Mouse (Mus musculus) forebrain, embryonic 16.5 days (tissue): ENCODE data around the gene Atn1. TPM values are rescaled to one million over a fixed set of nuclear protein-coding genes. Genes with fewer than 3 reads are reported as not detected.

Source experiments
- ATAC-seq: fragments of 200-750 bp; cut with Nextera tagmentation; 2 replicates; pipeline ENCODE4 v1.8.0; 2017; ENCODE audit warnings: mild to moderate bottlenecking, moderate library complexity
- H3K27ac ChIP-seq: fragments of 300-500 bp; sonication (generic); 2 replicates; pipeline ENCODE4 v1.5.1; 2014; ENCODE audit warnings: low read length, control low read depth
- H3K27me3 ChIP-seq: fragments of 300-500 bp; sonication (generic); replicated peaks from 2 replicates; pipeline ENCODE4 v1.6.1; 2014; ENCODE audit warnings: low read length; ENCODE audit not compliant: control insufficient read depth, insufficient read depth
- H3K36me3 ChIP-seq: fragments of 300-500 bp; sonication (generic); 2 replicates; pipeline ENCODE4 v1.6.1; 2014; ENCODE audit not compliant: control insufficient read depth, insufficient read depth
- H3K4me1 ChIP-seq: fragments of 300-500 bp; sonication (generic); replicated peaks from 2 replicates; pipeline ENCODE4 v1.6.1; 2014; ENCODE audit warnings: low read length; ENCODE audit not compliant: control insufficient read depth, insufficient read depth
- H3K4me2 ChIP-seq: fragments of 300-500 bp; sonication (generic); 2 replicates; pipeline ENCODE4 v1.6.1; 2014; ENCODE audit warnings: mild to moderate bottlenecking, low read length, control low read depth
- H3K4me3 ChIP-seq: fragments of 300-500 bp; sonication (generic); replicated peaks from 2 replicates; pipeline ENCODE4 v1.5.1; 2014; ENCODE audit warnings: mild to moderate bottlenecking, low read length, control low read depth
- H3K9ac ChIP-seq: fragments of 300-500 bp; sonication (generic); replicated peaks from 2 replicates; pipeline ENCODE4 v1.6.1; 2014; ENCODE audit warnings: low read depth, low read length, control low read depth
- H3K9me3 ChIP-seq: fragments of 300-500 bp; sonication (generic); 2 replicates; pipeline ENCODE4 v1.6.1; 2016; ENCODE audit warnings: low read length; ENCODE audit not compliant: control insufficient read depth
- WGBS: fragments of 180-500 bp; shearing (Covaris S2); extraction: QIAGEN DNeasy Blood & Tissue Kit; methylation state at CpG from one replicate; pipeline ENCODE4 v1.1.7; 2014; 5-methylcytosine and 5-hydroxymethylcytosine counted together
- polyA plus RNA-seq: library from polyadenylated mRNA; unstranded; fragments of >200 nt; fragmentation: Nextera tagmentation; extraction: Ambion mirVana; gene quantifications from 2 replicates; pipeline ENCODE4 v1.2.1, GENCODE M21; 2015

Atn1 gene
- polyA plus RNA-seq, 1 experiment from 2014 or later: 27.0 TPM

DNA sequence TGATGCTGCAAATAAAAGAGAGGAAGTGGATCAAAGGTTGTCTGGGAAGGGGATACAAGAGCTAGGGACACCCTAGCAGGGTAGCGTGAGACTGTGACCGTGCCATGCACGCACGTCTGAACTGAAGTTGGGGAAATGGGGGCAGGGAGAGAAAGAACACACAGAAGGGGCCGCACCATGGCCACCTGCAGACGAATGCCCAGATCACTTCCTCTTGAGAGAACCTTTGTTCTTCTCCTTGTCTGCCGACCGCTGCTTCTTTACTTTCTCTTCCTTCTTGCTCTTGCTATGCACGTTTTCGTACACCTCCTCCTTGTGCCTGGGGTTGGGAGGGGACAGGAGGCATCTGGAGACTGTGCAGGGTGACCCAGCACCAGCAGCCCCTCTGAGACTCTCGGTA is 35.4 kb downstream of the Atn1 start:
- Histone ChIP-seq H3K4me2 (no peak overlapping the region), H3K4me1 (no peaks in the 10 kb centered on the region), H3K27me3 (no peaks in the 10 kb centered on the region), H3K9me3 (no peaks in the 10 kb centered on the region), H3K36me3 (peaks cover 11% of the 10 kb centered on the region), H3K27ac (no peak overlapping the region), H3K4me3 (no peak overlapping the region), H3K9ac (no peak overlapping the region)
- 61% methylated on average over 11 of the region's 11 CpGs for WGBS
- ATAC-seq: no peak

DNA sequence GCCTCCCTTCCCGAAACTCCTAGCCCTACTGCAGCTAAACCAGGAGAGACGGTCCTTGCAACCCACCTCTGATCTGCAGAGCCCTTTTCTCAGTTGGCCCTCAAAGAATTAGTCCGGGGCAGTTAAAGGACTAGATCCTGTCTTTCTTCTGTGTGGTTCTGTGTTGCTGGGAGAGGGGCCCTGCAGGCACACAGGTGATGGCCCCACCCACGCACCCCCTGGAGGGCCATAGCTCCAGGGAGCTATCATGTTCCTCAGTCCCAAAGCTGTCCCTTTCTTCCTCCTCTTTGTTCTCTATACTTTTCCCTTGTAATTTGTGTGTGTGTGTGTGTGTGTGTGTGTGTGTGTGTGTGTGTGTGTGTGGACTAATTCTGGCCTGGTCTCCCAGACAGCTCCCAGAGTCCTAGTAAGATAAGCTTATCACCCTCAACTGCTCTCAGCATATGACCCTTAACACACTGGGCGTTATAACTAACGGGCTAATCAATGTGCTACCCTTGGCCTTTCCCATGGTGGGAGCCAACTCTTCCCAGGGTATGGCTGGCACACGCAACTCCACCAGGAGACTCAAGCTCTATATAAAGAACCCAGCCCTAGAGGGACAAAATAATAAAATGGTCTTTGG is 36.9 kb downstream of the Atn1 start:
- WGBS: 72% methylated on average over 7 of the region's 7 CpGs

DNA sequence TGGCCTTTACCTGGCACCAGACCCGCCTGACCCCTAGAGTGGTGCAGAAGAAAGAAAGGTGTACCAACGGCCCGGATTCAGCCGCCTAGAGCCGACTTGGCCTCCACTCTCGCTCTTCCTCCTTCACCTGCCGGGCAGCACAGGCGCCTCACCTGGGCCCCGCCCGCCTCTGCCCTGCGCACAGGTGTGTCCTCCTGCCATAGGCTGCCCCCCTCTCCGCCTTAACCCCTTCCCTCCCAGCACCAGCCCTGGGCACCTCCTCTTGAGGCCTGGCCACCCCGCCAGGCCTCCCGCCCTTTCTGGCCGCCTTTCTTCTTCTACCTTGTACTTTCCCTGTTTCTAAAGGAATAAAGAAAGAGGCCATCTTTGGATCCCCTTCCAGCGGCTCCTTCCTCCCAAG is 37.6 kb downstream of the Atn1 start:
- no peak overlapping the region for H3K4me3 ChIP-seq
- H3K4me2 ChIP-seq: no peak overlapping the region
- no peak overlapping the region for H3K27ac ChIP-seq
- H3K9me3 ChIP-seq: no peaks in the 10 kb centered on the region
- H3K27me3 ChIP-seq: no peaks in the 10 kb centered on the region
- no peak for ATAC-seq
- peaks cover 23% of the 10 kb centered on the region for H3K36me3 ChIP-seq
- no peak overlapping the region for H3K9ac ChIP-seq
- WGBS: 55% methylated on average over 15 of the region's 16 CpGs
- H3K4me1 ChIP-seq: peaks cover 5% of the 10 kb centered on the region

More for the DNA sequence above, 36.9 kb downstream of the Atn1 start:
- Histone ChIP-seq H3K36me3 (peaks cover 23% of the 10 kb centered on the region), H3K27ac (no peak overlapping the region), H3K9ac (no peak overlapping the region), H3K4me2 (no peak overlapping the region), H3K9me3 (no peaks in the 10 kb centered on the region), H3K27me3 (no peaks in the 10 kb centered on the region), H3K4me3 (no peak overlapping the region), H3K4me1 (no peaks in the 10 kb centered on the region)
- ATAC-seq: no peak

DNA sequence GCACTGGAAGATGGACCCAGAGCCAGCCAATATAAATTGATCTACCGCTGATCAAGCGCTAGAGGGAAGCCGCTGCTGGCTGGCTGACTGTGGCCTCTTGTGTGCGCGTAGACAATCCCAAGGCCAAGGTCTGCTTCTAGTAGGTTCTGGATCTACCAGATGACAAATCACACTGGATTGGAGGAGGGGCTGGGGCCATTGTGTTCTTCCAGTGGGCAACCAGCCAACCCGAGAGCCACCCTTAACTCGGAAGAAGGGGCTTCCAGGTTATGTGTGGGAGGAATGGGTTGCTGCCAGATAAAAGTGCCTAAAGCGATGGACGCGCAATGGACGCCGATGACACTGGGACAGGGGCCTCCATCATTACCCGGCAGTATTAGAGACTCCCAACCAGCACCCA is 38.4 kb downstream of the Atn1 start:
- Histone ChIP-seq H3K4me3 (no peak overlapping the region), H3K9me3 (no peaks in the 10 kb centered on the region), H3K4me2 (no peak overlapping the region), H3K36me3 (peaks cover 23% of the 10 kb centered on the region), H3K27ac (no peak overlapping the region), H3K27me3 (no peaks in the 10 kb centered on the region), H3K4me1 (peaks cover 13% of the 10 kb centered on the region), H3K9ac (no peak overlapping the region)
- 81% methylated on average over 13 of the region's 13 CpGs for WGBS
- no peak for ATAC-seq

DNA sequence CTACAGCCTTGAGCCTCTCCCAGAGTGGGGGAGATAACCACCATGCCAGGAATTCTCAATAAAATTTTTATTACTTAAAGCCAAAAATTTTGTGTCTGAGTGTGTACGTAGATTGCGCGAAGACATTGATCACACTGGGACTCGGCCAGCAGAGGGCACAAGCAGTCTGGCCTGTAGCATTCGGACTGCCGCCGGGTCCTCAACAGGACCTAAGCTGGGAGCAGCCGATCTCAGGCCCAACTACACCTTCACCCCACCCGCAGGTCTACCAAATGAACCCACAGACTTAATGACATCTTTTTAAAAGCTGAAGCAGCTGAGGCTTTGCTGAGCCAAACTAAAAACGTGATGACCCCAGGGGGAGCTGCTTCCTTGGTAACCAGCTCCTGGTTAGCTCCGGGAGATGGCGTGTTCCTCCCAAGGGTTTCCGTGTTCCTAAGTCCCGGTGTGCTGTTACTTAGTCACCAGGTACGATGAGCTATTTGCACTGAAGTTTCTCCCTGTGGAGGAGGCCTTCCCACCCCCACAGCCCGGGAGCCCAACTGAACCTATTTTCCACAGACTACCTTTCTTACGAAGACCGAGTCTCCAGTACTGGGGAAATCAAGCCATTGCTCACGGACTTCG is 39.3 kb downstream of the Atn1 start:
- no peak overlapping the region for H3K4me3 ChIP-seq
- H3K27ac ChIP-seq: no peak overlapping the region
- H3K27me3 ChIP-seq: no peaks in the 10 kb centered on the region
- no peak for ATAC-seq
- peaks cover 17% of the 10 kb centered on the region for H3K4me1 ChIP-seq
- H3K36me3 ChIP-seq: peaks cover 23% of the 10 kb centered on the region
- WGBS: 70% methylated on average over 20 of the region's 20 CpGs
- no peak overlapping the region for H3K9ac ChIP-seq
- H3K9me3 ChIP-seq: no peaks in the 10 kb centered on the region
- no peak overlapping the region for H3K4me2 ChIP-seq

DNA sequence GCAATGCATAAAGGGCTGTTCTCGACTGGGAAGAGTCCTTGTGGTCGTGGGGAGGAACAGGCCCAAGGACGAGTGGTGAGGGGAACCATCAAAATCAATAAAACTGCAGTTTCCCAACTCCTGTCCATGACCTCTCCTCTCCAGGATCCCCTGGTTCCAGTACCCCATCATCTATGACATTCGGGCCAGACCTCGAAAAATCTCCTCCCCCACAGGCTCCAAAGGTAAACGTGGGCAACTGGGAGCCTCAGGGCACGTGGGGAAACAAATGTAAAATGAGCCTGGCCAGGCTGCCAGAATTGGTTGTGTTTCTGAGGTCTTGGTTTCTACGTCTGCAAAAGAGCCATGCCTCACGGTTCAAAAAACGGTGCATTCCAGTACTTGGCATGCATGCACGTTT is 43.4 kb downstream of the Atn1 start:
- no peak overlapping the region for H3K27ac ChIP-seq
- WGBS: 23% methylated on average over 11 of the region's 11 CpGs

DNA sequence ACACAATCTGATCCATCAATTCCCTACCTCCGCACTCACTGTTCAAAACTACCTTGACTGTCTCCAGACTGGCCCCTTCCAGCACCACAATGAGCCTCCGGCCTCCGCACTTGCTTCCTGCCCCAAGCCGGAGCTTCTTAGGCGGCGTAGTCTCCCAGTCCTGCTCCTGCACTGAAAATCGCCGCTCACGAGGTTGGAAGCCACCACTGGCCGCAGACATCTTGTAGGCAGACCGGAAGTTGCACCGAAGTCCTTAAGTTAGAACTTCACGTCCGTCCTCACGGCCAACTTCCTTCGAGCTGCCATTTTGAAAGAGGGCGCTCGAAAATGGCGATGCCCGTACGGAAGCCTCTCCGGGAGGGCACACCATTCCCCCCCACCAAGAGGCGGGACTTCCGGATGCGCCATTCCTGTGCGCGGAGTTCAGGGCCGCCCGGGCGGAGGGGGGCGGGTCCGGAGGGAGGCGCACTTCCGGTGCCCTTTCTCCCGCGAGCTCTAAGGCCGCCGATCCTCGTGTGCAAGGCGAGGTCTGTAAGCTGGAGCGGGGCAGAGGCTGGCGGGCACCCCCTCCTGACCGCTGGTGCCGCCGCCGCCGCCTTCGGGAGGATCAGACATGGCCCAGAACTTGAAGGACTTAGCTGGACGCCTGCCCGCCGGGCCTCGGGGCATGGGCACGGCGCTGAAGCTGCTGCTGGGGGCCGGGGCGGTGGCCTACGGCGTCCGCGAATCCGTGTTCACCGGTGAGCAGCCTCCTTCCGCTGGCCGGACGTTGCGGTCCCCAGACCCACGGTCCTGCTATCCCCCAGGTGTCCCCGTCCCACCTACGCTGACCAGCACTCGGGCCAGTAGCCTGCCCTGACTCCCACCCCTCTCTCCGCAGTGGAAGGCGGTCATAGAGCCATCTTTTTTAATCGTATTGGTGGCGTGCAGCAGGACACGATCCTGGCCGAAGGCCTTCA is 44.2 kb downstream of the Atn1 start, which contains the start of the genes Emg1 and Phb2:
Emg1 (minus strand) TSS at position 355 of the 959 bp plus-strand sequence.
Phb2 (plus strand) TSS at position 513 of the 959 bp plus-strand sequence.
- Histone ChIP-seq H3K4me3 (peak within 1 kb of the TSS; percentile 74), H3K27ac (peak within 1 kb of the TSS; percentile 79), H3K4me2 (peak within 1 kb of the TSS; percentile 99), H3K36me3 (peaks cover 19% of the 10 kb centered on the region), H3K4me1 (peaks cover 35% of the 10 kb centered on the region), H3K9ac (peak within 1 kb of the TSS; percentile 98), H3K9me3 (no peaks in the 10 kb centered on the region), H3K27me3 (no peaks in the 10 kb centered on the region)
- ATAC-seq: peak; percentile 98
- under 1% methylated on average over 74 of the region's 76 CpGs for WGBS

More for the DNA sequence above, 43.4 kb downstream of the Atn1 start:
- Histone ChIP-seq H3K9ac (peak overlapping the region; percentile 98), H3K27me3 (no peaks in the 10 kb centered on the region), H3K36me3 (peaks cover 23% of the 10 kb centered on the region), H3K4me3 (peak overlapping the region; percentile 74), H3K9me3 (no peaks in the 10 kb centered on the region), H3K4me1 (peaks cover 35% of the 10 kb centered on the region), H3K4me2 (peak overlapping the region; percentile 99)
- ATAC-seq: no peak

DNA sequence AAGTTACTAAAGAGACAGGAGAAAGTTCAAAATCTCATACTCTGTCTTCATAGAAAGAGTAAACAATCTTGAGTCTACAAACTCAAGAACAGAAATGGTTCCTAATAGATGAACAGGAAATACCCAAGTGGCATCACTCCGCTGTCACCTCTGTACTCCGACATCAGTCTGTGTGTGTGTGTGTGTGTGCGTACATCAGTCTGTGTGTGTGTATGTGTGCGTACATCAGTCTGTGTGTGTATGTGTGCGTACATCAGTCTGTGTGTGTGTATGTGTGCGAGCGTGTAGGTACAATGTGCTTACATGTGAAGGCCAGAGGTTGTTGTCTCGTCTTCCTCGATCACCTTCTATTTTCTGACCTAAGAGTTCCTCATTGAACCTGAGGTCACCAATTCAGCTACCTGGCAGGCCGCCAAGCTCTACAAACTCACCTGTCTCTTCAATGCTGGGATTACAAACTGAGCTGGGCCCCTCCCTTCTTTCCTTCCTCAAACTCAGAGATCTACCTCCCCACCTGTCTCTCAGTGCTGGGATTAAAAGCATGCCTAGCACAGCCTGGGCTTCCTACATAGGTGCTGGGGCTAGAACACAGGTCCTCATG is 47.9 kb downstream of the Atn1 start:
- WGBS: 92% methylated on average over 10 of the region's 10 CpGs
- ATAC-seq: no peak
- peaks cover 19% of the 10 kb centered on the region for H3K36me3 ChIP-seq

More for the DNA sequence above, 47.9 kb downstream of the Atn1 start:
- Histone ChIP-seq H3K4me2 (no peak overlapping the region), H3K27me3 (no peaks in the 10 kb centered on the region), H3K9me3 (no peaks in the 10 kb centered on the region), H3K9ac (no peak overlapping the region), H3K27ac (no peak overlapping the region), H3K4me1 (peaks cover 27% of the 10 kb centered on the region), H3K4me3 (no peak overlapping the region)
